Mouse (Mus musculus) testis, postnatal 10 days (tissue): ENCODE measurements at regions not wholly inside any gene's neighbourhood (a gene's known extent, or its start where the extent isn't known, plus 50 kb on each side); places are given as distances from the start of the nearest gene placed in this dataset.

Experiments used
- DNase-seq: peaks from one replicate; pipeline ENCODE4 v3.0.0; 2021; ENCODE audit warnings: low spot score

DNA sequence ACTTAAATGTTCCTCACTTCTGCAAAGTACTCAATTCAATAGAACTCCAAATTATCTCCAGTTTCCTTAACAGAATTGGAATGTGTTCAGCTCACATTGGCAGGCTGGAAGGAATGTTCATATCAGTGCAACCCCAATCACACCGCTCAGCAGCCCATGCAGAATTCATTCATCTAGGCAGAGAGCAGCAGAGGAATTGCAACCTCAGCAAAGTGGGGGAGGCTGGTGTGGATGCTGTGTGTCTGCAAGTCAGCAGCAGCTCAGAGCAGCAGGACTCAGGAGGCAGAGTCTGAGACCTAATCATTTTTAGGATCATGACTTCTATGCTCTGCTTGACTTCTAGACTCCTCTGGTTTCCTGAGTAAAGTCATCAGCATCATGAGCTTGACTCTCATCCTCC lies 100.7 kb upstream of the Chrna7 start:
- DNase-seq, result no peak

- peak; percentile 79 for DNase-seq
These were observed 107.2 kb upstream of the Chrna7 start for GRCm38 (mm10) chr7:63319594-63319993.

- no peak for DNase-seq
These were observed 108.8 kb upstream of the Chrna7 start for GRCm38 (mm10) chr7:63321171-63321570.

DNA sequence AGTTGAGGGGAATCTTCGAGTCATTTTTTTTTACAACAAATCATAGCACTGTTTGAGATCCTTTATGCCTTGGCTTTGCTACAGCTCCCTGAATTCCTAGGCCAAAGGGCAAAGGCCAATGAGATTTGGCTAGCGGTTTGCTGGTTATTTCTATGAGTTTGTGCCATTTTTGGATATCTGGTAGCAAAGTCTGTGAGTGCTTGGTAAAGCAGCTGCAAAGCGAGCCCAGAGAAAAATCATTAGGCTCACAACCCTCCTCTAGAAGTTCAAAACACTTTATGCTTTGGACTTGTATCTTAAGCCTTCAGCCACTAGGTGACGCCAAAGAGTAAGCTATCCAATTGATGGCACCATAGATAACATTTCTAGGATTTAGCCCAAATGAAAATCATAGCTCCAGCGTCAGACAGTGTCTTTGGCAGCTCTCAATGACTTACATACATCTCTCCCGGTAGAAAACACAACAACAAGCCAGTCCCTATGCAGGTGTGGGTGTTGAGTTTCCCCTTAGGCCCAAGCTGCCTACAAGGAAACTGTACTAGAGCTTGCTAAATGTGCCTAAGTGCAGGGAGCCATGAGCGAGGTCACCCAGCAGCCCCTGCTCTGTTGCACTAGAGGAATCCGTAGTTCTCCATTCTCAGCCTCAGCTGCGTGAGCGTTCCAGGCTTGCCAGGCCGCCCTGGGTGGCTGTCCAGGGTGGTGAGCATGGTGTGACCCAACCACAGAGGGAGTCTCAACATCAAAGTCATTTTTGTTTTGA lies 109.8 kb upstream of the Chrna7 start:
- no peak for DNase-seq

DNA sequence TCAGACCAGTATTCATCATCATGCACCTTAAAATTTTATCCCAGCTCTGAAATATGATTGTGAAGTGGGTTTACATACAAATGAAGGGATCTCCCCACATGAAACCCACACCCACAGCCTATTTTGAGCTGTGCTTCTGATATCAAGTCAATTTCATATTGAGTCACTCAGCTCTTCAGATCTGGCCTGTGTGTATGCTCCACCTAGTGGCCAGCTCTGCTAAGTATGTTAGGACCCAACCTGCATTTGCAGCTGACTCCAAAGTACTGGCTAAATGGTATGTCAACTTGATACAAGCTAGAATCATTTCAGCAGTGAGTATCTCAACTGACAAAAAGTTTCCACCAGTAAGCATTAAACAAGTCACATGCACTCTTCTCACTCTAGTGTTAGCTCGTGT lies 109.4 kb upstream of the Otud7a start:
- DNase-seq, result peak; percentile 44

DNA sequence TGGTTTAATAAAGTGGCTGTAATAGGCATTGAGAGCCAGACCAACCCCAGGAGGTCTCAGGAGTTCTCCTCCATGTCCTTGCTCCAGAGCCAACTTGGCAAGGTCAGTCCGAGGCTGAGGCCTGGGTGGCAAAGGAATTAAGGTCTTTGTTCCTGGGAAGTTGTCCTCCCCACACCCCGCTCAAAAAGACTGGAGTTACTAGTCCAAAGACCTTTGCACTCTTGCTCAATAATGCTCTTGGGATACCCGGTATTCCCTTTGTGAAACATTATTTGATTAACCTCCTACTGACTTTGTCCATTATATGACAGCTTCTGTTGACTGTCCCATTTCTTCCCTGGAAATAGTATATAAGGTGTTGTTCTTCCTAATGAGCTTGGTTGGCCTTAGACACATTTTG lies 108.5 kb upstream of the Otud7a start:
- DNase-seq, result no peak

- DNase-seq, result no peak
These were observed 102.8 kb upstream of the Otud7a start for GRCm38 (mm10) chr7:63341716-63342115.

GRCm38 (mm10) chr7:63345671-63346392 lies 98.7 kb upstream of the Otud7a start:
- DNase-seq, result peak; percentile 75

GRCm38 (mm10) chr7:63346393-63346730 lies 98.2 kb upstream of the Otud7a start:
- no peak for DNase-seq
